Mouse (Mus musculus) macrophage (primary cell): Measurements from ENCODE around the gene Aktip. TPM values are rescaled to one million over a fixed set of nuclear protein-coding genes. Genes with fewer than 3 reads are reported as not detected.

Experiments
- H3K27ac ChIP-seq: fragments of 350-480 bp; formaldehyde crosslinking; 2 replicates; pipeline ENCODE4 v1.9.0; 2021
- H3K36me3 ChIP-seq: fragments of 350-480 bp; formaldehyde crosslinking; 2 replicates; pipeline ENCODE4 v1.9.0; 2021; ENCODE audit errors: inconsistent target
- H3K4me3 ChIP-seq: fragments of 350-480 bp; formaldehyde crosslinking; 2 replicates; pipeline ENCODE4 v1.9.0; 2021; ENCODE audit errors: inconsistent target
- H3K79me2 ChIP-seq: fragments of 350-480 bp; formaldehyde crosslinking; 2 replicates; pipeline ENCODE4 v1.9.0; 2021; ENCODE audit errors: inconsistent target
- WGBS: methylation state at CpG from one replicate; pipeline ENCODE4 v1.1.7; 2026; ENCODE audit warnings: inconsistent platforms; ENCODE audit not compliant: missing documents; 5-methylcytosine and 5-hydroxymethylcytosine counted together
- polyA plus RNA-seq: library from polyadenylated mRNA; stranded (reverse); fragments of 250-400 nt; gene quantifications from 3 replicates; pipeline ENCODE4 v1.2.4, GENCODE M21; 2018; ENCODE audit warnings: inconsistent platforms

Aktip gene
- polyA plus RNA-seq, 1 experiment from 2014 or later = 32.8 TPM

- H3K79me2 ChIP-seq = no peaks in the 10 kb centered on the region
- no peak overlapping the region for H3K27ac ChIP-seq
- H3K4me3 ChIP-seq = no peak overlapping the region
- 89% methylated on average over 6 of the region's 6 CpGs for WGBS
- H3K36me3 ChIP-seq = no peaks in the 10 kb centered on the region
Observed at GRCm38 (mm10) chr8:91170152-91170551, 29.6 kb downstream of the Aktip start.

GRCm38 (mm10) chr8:91159959-91160800 is 39.6 kb downstream of the Aktip start:
- Histone ChIP-seq H3K79me2 (no peaks in the 10 kb centered on the region), H3K36me3 (no peaks in the 10 kb centered on the region), H3K27ac (no peak overlapping the region), H3K4me3 (no peak overlapping the region)
- 41% methylated on average over 15 of the region's 15 CpGs for WGBS

GRCm38 (mm10) chr8:91158617-91159016 is 41.2 kb downstream of the Aktip start:
- Histone ChIP-seq H3K27ac (no peak overlapping the region), H3K4me3 (no peak overlapping the region), H3K79me2 (no peaks in the 10 kb centered on the region), H3K36me3 (no peaks in the 10 kb centered on the region)
- 68% methylated on average over 10 of the region's 10 CpGs for whole genome bisulfite sequencing

- Histone ChIP-seq H3K36me3 (no peaks in the 10 kb centered on the region), H3K4me3 (no peak overlapping the region), H3K27ac (no peak overlapping the region), H3K79me2 (no peaks in the 10 kb centered on the region)
- 55% methylated on average over 5 of the region's 6 CpGs for WGBS
Observed at GRCm38 (mm10) chr8:91154564-91154963, 45.2 kb downstream of the Aktip start.

- Histone ChIP-seq H3K4me3 (no peak overlapping the region), H3K79me2 (no peaks in the 10 kb centered on the region), H3K36me3 (no peaks in the 10 kb centered on the region), H3K27ac (no peak overlapping the region)
- WGBS = 75% methylated on average over 3 of the region's 3 CpGs
Observed at GRCm38 (mm10) chr8:91153831-91154230, 45.9 kb downstream of the Aktip start.

GRCm38 (mm10) chr8:91151531-91151930 is 48.2 kb downstream of the Aktip start:
- Histone ChIP-seq H3K79me2 (no peaks in the 10 kb centered on the region), H3K4me3 (no peak overlapping the region), H3K27ac (no peak overlapping the region), H3K36me3 (no peaks in the 10 kb centered on the region)
- 97% methylated on average over 7 of the region's 7 CpGs for WGBS

- Histone ChIP-seq H3K4me3 (no peak overlapping the region), H3K36me3 (no peaks in the 10 kb centered on the region), H3K27ac (no peak overlapping the region), H3K79me2 (no peaks in the 10 kb centered on the region)
- WGBS = 72% methylated on average over 3 of the region's 3 CpGs
Observed at GRCm38 (mm10) chr8:91149298-91149697, 50.5 kb downstream of the Aktip start.

GRCm38 (mm10) chr8:91148643-91149178 is 51.1 kb downstream of the Aktip start:
- Histone ChIP-seq H3K27ac (no peak overlapping the region), H3K79me2 (no peaks in the 10 kb centered on the region), H3K4me3 (no peak overlapping the region), H3K36me3 (no peaks in the 10 kb centered on the region)
- WGBS = 76% methylated on average over 13 of the region's 15 CpGs

- Histone ChIP-seq H3K36me3 (no peaks in the 10 kb centered on the region), H3K4me3 (no peak overlapping the region)
- WGBS = 10% methylated on average over 6 of the region's 6 CpGs
Observed at GRCm38 (mm10) chr8:91147715-91148114, 52.1 kb downstream of the Aktip start.

GRCm38 (mm10) chr8:91140828-91141227 is 58.9 kb downstream of the Aktip start:
- Histone ChIP-seq H3K79me2 (no peaks in the 10 kb centered on the region), H3K4me3 (no peak overlapping the region), H3K36me3 (no peaks in the 10 kb centered on the region), H3K27ac (no peak overlapping the region)
- 93% methylated on average over 4 of the region's 4 CpGs for WGBS

More at GRCm38 (mm10) chr8:91147715-91148114, 52.1 kb downstream of the Aktip start:
- Histone ChIP-seq H3K27ac (no peak overlapping the region), H3K79me2 (no peaks in the 10 kb centered on the region)

- WGBS = 88% methylated on average over 14 of the region's 14 CpGs
- H3K4me3 ChIP-seq = no peak overlapping the region
- H3K27ac ChIP-seq = no peak overlapping the region
- peaks cover 24% of the 10 kb centered on the region; the same call in 1 of the 2 replicates for H3K79me2 ChIP-seq
- H3K36me3 ChIP-seq = no peaks in the 10 kb centered on the region
Observed at GRCm38 (mm10) chr8:91135308-91136181, 64.2 kb downstream of the Aktip start.

- WGBS = 84% methylated on average over 11 of the region's 12 CpGs
- Histone ChIP-seq H3K36me3 (peaks cover 4% of the 10 kb centered on the region; the same call in 1 of the 2 replicates), H3K4me3 (peak overlapping the region; percentile 15; the same call in 1 of the 2 replicates), H3K79me2 (peaks cover 24% of the 10 kb centered on the region; the same call in 1 of the 2 replicates), H3K27ac (no peak overlapping the region)
Observed at GRCm38 (mm10) chr8:91134659-91135058, 65.1 kb downstream of the Aktip start.

GRCm38 (mm10) chr8:91134070-91134475 is 65.7 kb downstream of the Aktip start:
- Histone ChIP-seq H3K36me3 (peaks cover 10% of the 10 kb centered on the region), H3K27ac (no peak overlapping the region), H3K79me2 (peaks cover 24% of the 10 kb centered on the region; the same call in 1 of the 2 replicates), H3K4me3 (peak overlapping the region; percentile 15; the same call in 1 of the 2 replicates)
- WGBS = 1% methylated on average over 24 of the region's 24 CpGs

- no peak overlapping the region for H3K27ac ChIP-seq
- WGBS = 2% methylated on average over 49 of the region's 58 CpGs
- peaks cover 24% of the 10 kb centered on the region; the same call in 1 of the 2 replicates for H3K79me2 ChIP-seq
- peak overlapping the region; percentile 41 for H3K4me3 ChIP-seq
- peaks cover 15% of the 10 kb centered on the region for H3K36me3 ChIP-seq
Observed at GRCm38 (mm10) chr8:91133441-91134069, 66.2 kb downstream of the Aktip start.
